Mouse (Mus musculus) monocyte, adult 2 months (primary cell): Measurements from ENCODE around the gene Nlrc3.
A peak's percentile ranks its signal among the peaks of the same experiment; 100 is the strongest.

Source experiments
- DNase-seq, 2 experiments: peaks; one replicate each; pipeline ENCODE4 v3.0.0; 2022; ENCODE audit warnings: low spot score in 2 of 2, low read depth in 1 of 2

Gene Nlrc3

GRCm38 (mm10) chr16:3933536-3933935 is 42.9 kb downstream of the Nlrc3 start:
- DNase-seq = no peak

DNA sequence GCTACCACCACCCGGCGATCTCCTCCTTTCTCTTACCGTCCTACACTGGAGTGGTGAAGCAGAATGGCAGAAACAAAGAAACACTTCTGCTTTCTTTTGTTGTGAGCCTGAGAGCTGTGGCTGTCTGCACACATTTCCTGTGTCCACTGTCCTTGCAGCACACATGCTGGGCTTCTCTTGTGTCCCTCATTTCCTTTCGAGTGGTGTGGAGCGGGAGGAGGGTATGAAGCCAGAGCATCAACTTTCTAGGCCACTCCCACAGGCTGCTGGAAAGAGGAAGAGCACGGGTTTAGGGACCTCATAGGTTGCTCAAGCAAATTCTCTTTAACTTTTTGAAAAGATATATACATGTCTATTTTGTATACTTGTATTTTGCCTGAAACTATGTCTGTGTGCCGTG is 47.3 kb downstream of the Nlrc3 start:
- peak; percentile 31 to 32 for DNase-seq

GRCm38 (mm10) chr16:3928582-3928981 is 47.9 kb downstream of the Nlrc3 start:
- DNase-seq = no peak

GRCm38 (mm10) chr16:3923966-3924365 is 52.5 kb downstream of the Nlrc3 start:
- DNase-seq = no peak

- DNase-seq = no peak
Measured at GRCm38 (mm10) chr16:3923515-3923914, 52.9 kb downstream of the Nlrc3 start.

GRCm38 (mm10) chr16:3920756-3921155 is 55.7 kb downstream of the Nlrc3 start:
- no peak for DNase-seq

- DNase-seq = no peak
Measured at GRCm38 (mm10) chr16:3909118-3909517, 67.3 kb downstream of the Nlrc3 start.

DNA sequence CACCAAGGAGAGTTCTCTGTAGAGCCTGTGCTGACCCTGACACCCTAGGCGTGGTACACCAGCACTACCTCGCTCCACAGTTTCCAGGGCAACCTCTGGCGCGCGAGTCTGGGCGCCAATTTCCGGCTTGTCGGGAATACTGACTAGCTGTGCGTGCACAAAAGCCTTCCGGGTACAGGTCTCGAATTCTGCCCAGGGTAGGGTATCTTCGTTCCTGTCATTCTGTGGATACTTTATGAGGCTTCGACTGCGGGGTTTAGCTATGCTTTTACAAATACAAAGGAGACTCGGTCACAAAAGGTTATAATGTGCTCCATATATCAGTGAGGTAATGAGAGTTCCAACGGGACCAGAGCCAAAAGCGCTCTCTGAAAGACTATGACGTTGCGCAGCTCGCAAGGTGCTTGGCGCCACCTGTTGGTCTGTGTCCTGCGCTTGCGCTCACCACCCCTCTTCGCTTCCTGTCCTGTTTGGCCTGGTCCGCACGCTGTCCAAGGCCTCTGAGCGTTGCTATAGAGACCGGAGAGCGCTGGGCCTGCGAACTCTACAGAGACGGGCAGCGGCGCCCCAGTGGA is 67.8 kb downstream of the Nlrc3 start, which contains the start of the genes 1700037C18Rik and Cluap1:
TSS of gene 1700037C18Rik (minus strand) at position 153 of the 575 bp plus-strand sequence.
TSS of gene Cluap1 (plus strand) at position 265 of the 575 bp plus-strand sequence.
- peak; percentile 70 to 81 for DNase-seq

GRCm38 (mm10) chr16:3907471-3907870 is 69.0 kb downstream of the Nlrc3 start:
- DNase-seq = no peak

GRCm38 (mm10) chr16:3896553-3896952 is 79.9 kb downstream of the Nlrc3 start:
- no peak for DNase-seq

- no peak for DNase-seq
Measured at GRCm38 (mm10) chr16:3896046-3896445, 80.4 kb downstream of the Nlrc3 start.

DNA sequence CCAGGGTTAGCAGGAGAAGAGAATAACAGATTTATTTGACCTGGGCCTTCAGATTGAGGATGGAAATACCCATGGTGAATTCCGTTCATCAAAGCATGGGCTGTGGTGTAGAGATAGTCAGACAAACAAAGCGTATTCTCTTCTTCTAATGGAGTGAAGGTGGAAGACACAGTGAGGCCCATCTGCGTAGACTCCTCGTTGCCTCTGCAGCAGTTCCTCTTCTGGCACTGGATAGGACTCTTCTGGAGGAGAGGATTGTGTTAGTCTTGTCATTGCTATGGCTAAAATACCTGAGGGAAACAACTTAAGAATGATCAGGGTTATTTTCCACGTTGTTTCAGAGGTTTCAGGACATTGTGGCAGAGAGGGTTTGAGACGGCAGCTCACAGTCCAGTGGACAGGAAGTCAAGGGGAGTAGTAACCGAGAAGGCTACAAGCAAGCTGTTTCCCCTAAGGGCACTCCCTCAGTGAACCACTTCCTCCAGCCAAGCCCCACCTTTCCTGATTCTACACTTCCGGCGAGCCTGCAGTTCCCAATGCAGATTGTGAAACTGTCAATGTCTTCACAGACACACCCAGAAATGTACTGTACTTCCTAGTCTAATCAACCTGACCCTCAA is 81.1 kb downstream of the Nlrc3 start:
- peak; percentile 57 to 59 for DNase-seq
